Mouse (Mus musculus) left cerebral cortex, postnatal 25 days (tissue): ENCODE results near the gene Tlk1. TPM values are rescaled to one million over a fixed set of nuclear protein-coding genes. Genes with fewer than 3 reads are reported as not detected.

ENCODE experiments used
- DNase-seq, 2 experiments: peaks; one replicate each; pipeline ENCODE4 v3.0.0; 2022; ENCODE audit warnings: low spot score in 2 of 2, mixed read lengths in 1 of 2
- intact Hi-C: fragments of 180-260 bp; cut with DNase I; formaldehyde crosslinking; loops from one replicate; pipeline ENCODE4 v1.15.1; 2025
- total RNA-seq, 2 experiments: library from RNA; stranded (reverse); gene quantifications; 2 replicates each; pipeline ENCODE4 v1.2.3; 2021

Tlk1 gene
- total RNA-seq, 2 experiments from 2014 or later = 88.5 to 98.9 TPM

DNA sequence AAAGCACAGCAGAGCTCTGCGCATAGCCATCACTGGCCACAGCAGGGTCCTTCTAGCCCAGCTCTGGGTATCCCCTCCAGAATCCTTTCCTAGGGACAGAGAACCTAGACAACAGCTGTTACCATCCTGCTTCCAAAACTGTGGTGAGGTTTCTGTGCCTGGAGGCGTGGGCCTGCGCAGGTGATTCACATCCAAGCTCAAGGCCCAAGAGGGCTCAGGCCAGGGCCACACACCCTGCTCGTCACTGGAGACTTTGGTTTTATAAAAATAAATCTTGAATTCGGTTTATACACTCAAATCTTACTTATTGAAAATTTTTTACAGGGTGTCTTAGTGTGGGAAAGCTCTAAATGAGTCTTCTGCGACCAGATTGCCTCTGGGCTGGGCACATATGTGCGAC is 115.3 kb downstream of the Tlk1 start:
- no peak for DNase-seq
- intact Hi-C loops = no loop called here

DNA sequence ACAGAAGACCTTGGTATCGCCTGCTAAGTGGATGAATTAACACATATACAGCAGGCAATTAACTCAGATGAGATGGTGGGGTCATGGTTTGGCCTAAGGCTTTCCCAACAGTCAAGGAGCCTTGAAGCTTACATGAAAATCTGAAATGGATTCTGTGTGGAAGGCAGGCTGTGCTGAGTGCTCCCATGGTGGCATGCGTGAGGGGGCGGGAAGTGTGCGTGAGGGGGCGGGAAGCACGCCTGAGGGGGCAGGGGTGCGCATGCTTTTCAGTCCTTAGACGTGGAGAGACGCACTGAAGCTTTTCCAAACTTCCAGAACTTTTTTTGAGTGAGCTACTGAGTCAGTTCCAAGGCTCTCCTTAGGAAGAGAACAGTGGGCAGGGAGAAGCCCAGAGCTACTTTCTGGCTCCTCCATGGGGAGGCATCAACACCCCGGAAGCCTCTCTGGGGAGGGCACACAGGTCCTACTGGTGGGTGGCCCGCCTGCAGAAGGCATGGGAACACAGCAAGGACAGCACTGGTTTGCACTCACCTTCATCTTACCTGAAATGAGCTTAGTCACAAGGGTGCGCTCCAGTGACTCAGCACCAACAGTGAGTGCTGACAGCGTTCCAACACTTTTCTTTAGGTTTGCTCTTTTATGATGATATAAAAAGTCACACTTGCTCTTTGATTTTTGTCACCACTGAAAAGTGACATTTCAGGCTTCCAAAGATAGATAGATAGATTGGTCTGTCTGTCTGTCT is 116.4 kb downstream of the Tlk1 start:
- DNase-seq = peak; percentile 28 to 54
- intact Hi-C loops = loop anchor here (10.0 kb wide), 1 partner anchor 516 kb away; no protein-coding TSS in a partner anchor

DNA sequence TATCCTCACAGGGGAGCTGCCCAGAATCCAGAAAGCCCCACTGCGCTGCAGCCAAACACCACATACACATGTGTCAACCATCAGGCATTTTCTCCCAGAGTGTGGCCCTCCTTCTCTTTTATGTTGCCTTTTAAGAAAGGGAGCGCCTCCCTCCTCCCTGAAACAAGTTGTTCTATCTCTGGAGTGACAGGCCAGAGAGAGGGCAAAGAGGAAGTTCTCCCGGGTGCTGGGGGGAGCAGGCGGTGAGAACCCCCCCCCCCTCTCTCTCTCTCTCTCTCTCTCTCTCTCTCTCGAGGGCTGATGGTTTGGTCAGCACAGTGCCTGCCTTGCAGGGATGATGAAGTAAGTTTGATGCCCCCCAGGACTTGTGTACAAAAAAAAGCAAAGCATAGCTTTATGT is 123.1 kb downstream of the Tlk1 start:
- DNase-seq = no peak
- intact Hi-C loops = loop anchor here (10.0 kb wide), 1 partner anchor 522 kb away; no protein-coding TSS in a partner anchor

- no peak for DNase-seq
- intact Hi-C loops = loop anchor here (10.0 kb wide), 1 partner anchor 523 kb away; no protein-coding TSS in a partner anchor
Measured at GRCm38 (mm10) chr2:70701571-70701970, 124.0 kb downstream of the Tlk1 start.

DNA sequence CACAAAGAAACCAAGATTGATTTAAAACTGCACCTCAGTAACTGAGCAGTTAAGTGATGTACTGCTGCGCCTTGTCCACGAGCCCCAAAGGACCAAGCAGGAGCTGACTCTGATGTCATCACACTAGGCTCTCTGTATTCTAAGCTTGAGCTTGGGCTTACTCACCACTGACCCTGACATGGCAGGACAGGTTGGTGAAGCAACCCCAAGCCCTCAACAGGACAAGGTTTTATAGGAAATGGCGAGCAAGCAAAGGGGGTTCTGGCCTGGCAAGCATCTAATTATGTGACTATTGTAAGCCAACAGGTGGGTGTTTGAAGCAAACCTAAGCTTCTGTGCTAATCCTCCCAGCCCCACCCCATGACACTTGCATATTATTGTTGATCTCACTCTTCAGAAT is 124.7 kb downstream of the Tlk1 start:
- no peak for DNase-seq
- intact Hi-C loops = loop anchor here (1.0 to 10.0 kb wide), 2 partner anchors 342 to 524 kb away; no protein-coding TSS in a partner anchor

DNA sequence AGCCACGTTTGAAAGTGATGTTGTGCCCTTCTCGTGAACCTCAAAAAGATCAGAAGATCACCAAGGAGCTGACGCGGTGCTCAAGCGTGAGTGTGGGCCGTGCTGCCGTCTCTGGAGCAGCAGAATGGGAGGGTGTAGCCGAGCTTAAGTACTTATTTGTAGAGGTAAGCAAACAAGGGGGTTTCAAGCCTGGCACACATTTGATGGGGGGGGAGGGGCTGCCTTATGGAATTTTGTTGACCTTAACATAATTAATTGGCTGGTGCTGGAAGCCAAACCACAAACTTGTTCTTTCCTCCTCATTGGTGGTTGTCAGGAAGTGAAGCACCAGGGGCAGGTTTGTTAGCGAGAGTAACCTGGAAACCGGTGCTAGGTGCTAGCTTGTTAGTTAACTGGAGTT is 129.8 kb downstream of the Tlk1 start:
- intact Hi-C loops = no loop called here

GRCm38 (mm10) chr2:70690195-70690594 is 135.3 kb downstream of the Tlk1 start:
- intact Hi-C loops = no loop called here
- no peak for DNase-seq

More for the DNA sequence above, 129.8 kb downstream of the Tlk1 start:
- no peak for DNase-seq

- peak in 1 of 2 experiments; percentile 74 for DNase-seq
- intact Hi-C loops = no loop called here
Measured at GRCm38 (mm10) chr2:70688454-70689078, 137.0 kb downstream of the Tlk1 start.

DNA sequence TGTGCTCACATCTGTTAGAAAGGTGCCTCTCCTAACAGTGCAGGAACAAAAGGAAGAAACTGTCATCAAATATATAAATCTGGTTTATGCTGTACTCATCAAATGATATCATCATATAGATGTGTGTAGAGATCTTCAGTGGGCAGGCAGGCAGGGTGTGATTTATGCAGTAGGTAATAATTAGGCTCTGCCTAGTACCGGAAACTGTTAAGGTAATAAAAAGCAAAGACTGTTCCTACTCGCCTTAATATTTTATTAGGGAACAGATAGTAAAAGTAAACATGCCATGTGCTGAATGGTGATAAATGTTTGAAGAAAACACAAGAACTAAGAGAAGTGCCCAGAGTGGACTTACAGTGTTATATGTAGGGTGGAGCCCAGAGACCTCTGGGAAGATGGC is 143.2 kb downstream of the Tlk1 start:
- intact Hi-C loops = no loop called here

DNA sequence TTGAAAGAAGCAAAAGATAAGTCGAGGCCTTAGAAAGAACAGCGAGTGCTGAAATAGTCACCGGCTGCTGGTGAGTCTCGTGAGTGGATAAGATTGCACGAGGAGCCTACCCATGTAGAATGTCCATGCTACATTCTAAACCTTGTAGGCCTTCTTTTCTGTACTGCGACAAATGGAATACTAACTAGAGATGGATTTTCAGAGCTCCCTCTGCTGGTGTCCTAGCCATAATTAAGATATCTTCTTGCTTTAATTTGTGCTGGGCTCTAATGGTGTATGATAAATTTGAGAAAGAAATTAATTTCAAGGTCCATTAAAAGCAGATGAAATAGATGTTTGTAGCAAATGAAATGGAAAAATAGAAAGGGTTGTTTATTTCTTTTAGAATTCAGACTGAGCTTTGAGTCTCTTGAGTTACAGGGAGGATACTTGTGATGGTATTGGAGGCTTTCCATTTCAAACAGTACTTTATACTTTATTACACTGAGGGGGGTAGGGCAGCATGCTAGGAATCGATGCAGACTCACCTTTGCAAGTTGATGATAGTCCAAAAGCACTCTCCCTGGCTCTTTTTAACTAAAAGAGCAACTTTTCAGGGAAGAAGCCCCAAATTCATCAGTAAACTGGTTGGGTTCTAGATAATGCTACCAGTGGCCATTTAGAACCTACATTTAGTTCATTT is 151.9 kb downstream of the Tlk1 start:
- peak in 1 of 2 experiments; percentile 47 for DNase-seq
- intact Hi-C loops = no loop called here

More for the DNA sequence above, 143.2 kb downstream of the Tlk1 start:
- DNase-seq = no peak

GRCm38 (mm10) chr2:70672476-70672875 is 153.1 kb downstream of the Tlk1 start:
- intact Hi-C loops = no loop called here
- peak in 1 of 2 experiments; percentile 63 for DNase-seq

GRCm38 (mm10) chr2:70669896-70670295 is 155.6 kb downstream of the Tlk1 start:
- no peak for DNase-seq
- intact Hi-C loops = loop anchor here (10.0 kb wide), 1 partner anchor 545 kb away; no protein-coding TSS in a partner anchor

DNA sequence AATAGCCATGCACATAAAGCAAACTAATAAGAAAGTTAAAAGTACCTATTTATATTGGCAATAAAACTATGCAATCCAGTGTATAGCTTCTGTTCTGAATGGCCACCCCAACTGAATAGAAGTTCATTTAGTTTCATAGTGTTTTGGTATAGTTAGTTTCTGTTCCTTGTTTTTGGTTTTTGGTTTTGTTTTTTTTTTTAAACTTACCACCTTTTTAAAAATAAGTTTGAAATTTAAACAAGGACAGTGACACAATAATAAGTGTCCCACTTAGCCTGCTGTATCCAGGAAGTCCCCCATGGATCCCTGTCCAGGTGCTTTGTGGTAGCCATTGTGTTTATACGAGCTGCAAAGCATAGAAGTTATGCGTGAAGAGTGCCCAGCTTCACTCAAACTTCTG is 156.3 kb downstream of the Tlk1 start:
- no peak for DNase-seq
- intact Hi-C loops = loop anchor here (10.0 kb wide), 1 partner anchor 544 kb away; no protein-coding TSS in a partner anchor

- DNase-seq = no peak
- intact Hi-C loops = loop anchor here (10.0 kb wide), 1 partner anchor 542 kb away; no protein-coding TSS in a partner anchor
Measured at GRCm38 (mm10) chr2:70667016-70667415, 158.5 kb downstream of the Tlk1 start.

GRCm38 (mm10) chr2:70663764-70664163 is 161.8 kb downstream of the Tlk1 start:
- intact Hi-C loops = loop anchor here (5.0 to 10.0 kb wide), 2 partner anchors 539 to 549 kb away; partner anchors contain the start of gene Dync1i2
- DNase-seq = no peak

Other genes starting within 250 kb of the Tlk1 start
- 100 to 1,000 TPM in 1 of 2 experiments, 10 to 100 TPM in 1; 93.5 to 102 TPM for gene Gorasp2, start 164.2 kb downstream of the Tlk1 start, total RNA-seq
- not detected for gene Gm26558, start 163.6 kb downstream of the Tlk1 start, total RNA-seq
- 10 to 100 TPM; 11.6 to 16.9 TPM for gene Dcaf17, start 229.6 kb upstream of the Tlk1 start, total RNA-seq
- gene Mettl8, start 229.9 kb upstream of the Tlk1 start, total RNA-seq = 10 to 100 TPM; 12.6 to 13.6 TPM